Mouse (Mus musculus) spleen, adult 2 months (tissue): ENCODE measurements around the gene Usp15. TPM values are rescaled to one million over a fixed set of nuclear protein-coding genes. Genes with fewer than 3 reads are reported as not detected.
"Not testable (repeated sequence)": the region's sequence is repeated elsewhere in the genome, so short reads cannot be mapped to it uniquely, and the experiment has no call there.

Experiments used
- DNase-seq, 2 experiments: peaks; one replicate each; pipeline versions ENCODE4 v3.0.0 to v3.0.0-alpha.2; 2012 to 2021; ENCODE audit warnings: low spot score in 2 of 2, low read depth in 1 of 2
- H3K27ac ChIP-seq: fragments of 200-500 bp; 2 replicates; pipeline ENCODE4 v1.5.1; 2012; ENCODE audit warnings: low read length, inconsistent platforms; ENCODE audit not compliant: insufficient read depth
- H3K27me3 ChIP-seq: fragments of 200-500 bp; 2 replicates; pipeline ENCODE4 v1.6.1; 2012; ENCODE audit warnings: mild to moderate bottlenecking, moderate library complexity, low read length, inconsistent platforms; ENCODE audit not compliant: control insufficient read depth, insufficient read depth
- H3K36me3 ChIP-seq: fragments of 200-500 bp; 2 replicates; pipeline ENCODE4 v1.6.1; 2012; ENCODE audit warnings: mild to moderate bottlenecking, low read length, inconsistent platforms; ENCODE audit not compliant: control insufficient read depth, insufficient read depth
- H3K4me1 ChIP-seq: fragments of 200-500 bp; 2 replicates; pipeline ENCODE4 v1.6.1; 2011; ENCODE audit warnings: inconsistent platforms; ENCODE audit not compliant: control insufficient read depth, insufficient read depth, insufficient read length
- H3K4me3 ChIP-seq: fragments of 200-500 bp; 2 replicates; pipeline ENCODE4 v1.5.1; 2011; ENCODE audit warnings: mild to moderate bottlenecking, inconsistent platforms; ENCODE audit not compliant: insufficient read depth, insufficient read length; ENCODE audit errors: extremely low read depth
- CTCF ChIP-seq: fragments of 200-500 bp; IDR thresholded peaks from 2 replicates; pipeline ENCODE4 v1.5.1; 2011; ENCODE audit warnings: mild to moderate bottlenecking, inconsistent platforms; ENCODE audit not compliant: insufficient read depth, insufficient read length, insufficient replicate concordance; ENCODE audit errors: extremely low read depth
- POLR2A ChIP-seq: fragments of 200-500 bp; IDR thresholded peaks from 2 replicates; pipeline ENCODE4 v1.6.1; 2011; ENCODE audit warnings: low read depth, low read length, inconsistent platforms
- WGBS: fragments of 180-500 bp; shearing (Covaris S2); methylation state at CpG from one replicate; pipeline ENCODE4 v1.1.7; 2018; 5-methylcytosine and 5-hydroxymethylcytosine counted together
- polyA plus RNA-seq: library from polyadenylated mRNA; depleted of rRNA; stranded (reverse); fragments of >200 nt; gene quantifications from 2 replicates; pipeline ENCODE4 v1.2.3, GENCODE M21; 2012; rRNA removed

Gene Usp15
- polyA plus RNA-seq, result 3.7 and 5.2 TPM in 2 replicates

GRCm38 (mm10) chr10:123196835-123197559, at the start of gene Usp15:
Usp15 (minus strand) TSS chr10:123196995.
- H3K4me1 ChIP-seq, result peaks cover 3% of the 10 kb centered on the region
- under 1% methylated on average over 58 of the region's 66 CpGs for WGBS
- TF ChIP-seq CTCF, result no peak
- peak; percentile 69 for TF ChIP-seq POLR2A
- no peaks in the 10 kb centered on the region for H3K36me3 ChIP-seq
- DNase-seq, result peak; percentile 70 to 89
- peak within 1 kb of the TSS; percentile 93 for H3K27ac ChIP-seq
- H3K27me3 ChIP-seq, result no peaks in the 10 kb centered on the region
- peak within 1 kb of the TSS; percentile 84 for H3K4me3 ChIP-seq

GRCm38 (mm10) chr10:123229420-123229819, 32.6 kb upstream of the Usp15 start:
- no peak overlapping the region for H3K4me3 ChIP-seq
- H3K27ac ChIP-seq, result no peak overlapping the region
- no peak for DNase-seq
- TF ChIP-seq POLR2A, result no peak
- WGBS, result 82% methylated on average over 5 of the region's 5 CpGs
- no peaks in the 10 kb centered on the region for H3K27me3 ChIP-seq
- H3K36me3 ChIP-seq, result no peaks in the 10 kb centered on the region
- H3K4me1 ChIP-seq, result no peaks in the 10 kb centered on the region

- Histone ChIP-seq H3K27me3 (no peaks in the 10 kb centered on the region), H3K4me3 (no peak overlapping the region), H3K27ac (no peak overlapping the region), H3K36me3 (no peaks in the 10 kb centered on the region), H3K4me1 (no peaks in the 10 kb centered on the region)
- WGBS, result 77% methylated on average over 5 of the region's 5 CpGs
- DNase-seq, result no peak
- TF ChIP-seq POLR2A (no peak), CTCF (no peak)
Observed at GRCm38 (mm10) chr10:123222785-123223184, 26.0 kb upstream of the Usp15 start.

GRCm38 (mm10) chr10:123209517-123209916, 12.7 kb upstream of the Usp15 start:
- Histone ChIP-seq H3K27me3 (peaks cover 2% of the 10 kb centered on the region; the same call in 1 of the 2 replicates), H3K4me3 (no peak overlapping the region), H3K36me3 (no peaks in the 10 kb centered on the region), H3K27ac (no peak overlapping the region), H3K4me1 (no peaks in the 10 kb centered on the region)
- DNase-seq, result no peak
- 21% methylated on average over 8 of the region's 8 CpGs for WGBS
- TF ChIP-seq POLR2A, result no peak

GRCm38 (mm10) chr10:123208336-123208735, 11.5 kb upstream of the Usp15 start:
- Histone ChIP-seq H3K27ac (no peak overlapping the region), H3K27me3 (peaks cover 2% of the 10 kb centered on the region; the same call in 1 of the 2 replicates), H3K4me1 (no peaks in the 10 kb centered on the region), H3K4me3 (no peak overlapping the region), H3K36me3 (no peaks in the 10 kb centered on the region)
- TF ChIP-seq POLR2A (no peak), CTCF (no peak)
- WGBS, result 82% methylated on average over 9 of the region's 9 CpGs
- DNase-seq, result no peak

- Histone ChIP-seq H3K4me1 (no peaks in the 10 kb centered on the region), H3K27me3 (peaks cover 2% of the 10 kb centered on the region; the same call in 1 of the 2 replicates), H3K27ac (no peak overlapping the region), H3K4me3 (no peak overlapping the region), H3K36me3 (no peaks in the 10 kb centered on the region)
- WGBS, result 90% methylated on average over 6 of the region's 6 CpGs
- no peak for DNase-seq
- TF ChIP-seq POLR2A (no peak), CTCF (no peak)
Observed at GRCm38 (mm10) chr10:123206074-123206473, 9.3 kb upstream of the Usp15 start.

- WGBS, result 96% methylated on average over 3 of the region's 3 CpGs
Observed at GRCm38 (mm10) chr10:123205364-123205763, 8.6 kb upstream of the Usp15 start.

More at GRCm38 (mm10) chr10:123205364-123205763, 8.6 kb upstream of the Usp15 start:
- H3K36me3 ChIP-seq, H3K4me1 ChIP-seq, H3K27ac ChIP-seq, H3K4me3 ChIP-seq, DNase-seq, H3K27me3 ChIP-seq: not testable (repeated sequence)
